Comparison of ENCODE assay signal across 47 mouse cellular contexts in genomic region chr9:18962021-18962420, GRCm38 (mm10). TPM values are rescaled to one million over a fixed set of nuclear protein-coding genes. Genes with fewer than 3 reads are reported as not detected.
"Had no signal": no experiment of that assay in that cellular context is flagged by ENCODE, and none has a peak within 500 bp of the region (broad histone marks: within the 10 kb centered on the region; RNA-seq: fewer than 3 reads in every experiment).

No protein-coding gene starts in this region.

- H3K9ac ChIP-seq: limb, embryonic 12.5 days; limb, embryonic 13.5 days; limb, embryonic 15.5 days; liver, embryonic 12.5 days; liver, embryonic 13.5 days; liver, embryonic 14.5 days; liver, embryonic 15.5 days; liver, postnatal 0 days; lung, embryonic 14.5 days; lung, embryonic 15.5 days; midbrain, embryonic 12.5 days; midbrain, embryonic 13.5 days; midbrain, embryonic 15.5 days; neural tube, embryonic 12.5 days; neural tube, embryonic 13.5 days had no signal

- ATAC-seq: liver, embryonic 12.5 days; liver, postnatal 0 days; lung, postnatal 0 days; midbrain, embryonic 13.5 days; midbrain, embryonic 15.5 days; midbrain, embryonic 16.5 days had no signal

- H3K27ac ChIP-seq: limb, embryonic 10.5 days; limb, embryonic 12.5 days; limb, embryonic 13.5 days; limb, embryonic 15.5 days; liver, embryonic 12.5 days; liver, embryonic 13.5 days; liver, embryonic 14.5 days; liver, embryonic 15.5 days; lung, embryonic 15.5 days; macrophage; midbrain, embryonic 10.5 days; midbrain, embryonic 12.5 days; midbrain, embryonic 13.5 days; midbrain, embryonic 15.5 days; neural tube, embryonic 12.5 days; neural tube, embryonic 13.5 days had no signal

- H3K27me3 ChIP-seq: limb, embryonic 12.5 days; limb, embryonic 13.5 days; limb, embryonic 15.5 days; liver, embryonic 12.5 days; liver, embryonic 13.5 days; liver, embryonic 15.5 days; lung, embryonic 15.5 days; megakaryocyte, embryonic 14.5 days; midbrain, embryonic 12.5 days; midbrain, embryonic 13.5 days; midbrain, embryonic 15.5 days; neural tube, embryonic 12.5 days; neural tube, embryonic 13.5 days had no signal

- DNase-seq: left cerebral cortex, postnatal 4 days; liver; liver, embryonic 13.5 days; liver, postnatal 0 days; lung, adult 18-20 months; lung, adult 2 months; lung, embryonic 14.5 days; lung, postnatal 10 days; lung, postnatal 14 days; lung, postnatal 36 days; lung, postnatal 4 days; midbrain, embryonic 14.5 days had no signal

- H3K9me3 ChIP-seq: limb, embryonic 10.5 days; limb, embryonic 12.5 days; limb, embryonic 13.5 days; limb, embryonic 15.5 days; liver, embryonic 15.5 days; lung, embryonic 15.5 days; midbrain, embryonic 13.5 days; midbrain, embryonic 15.5 days; neural tube, embryonic 12.5 days had no signal

- H3K4me1 ChIP-seq: limb, embryonic 10.5 days; limb, embryonic 12.5 days; limb, embryonic 13.5 days; limb, embryonic 15.5 days; liver, embryonic 12.5 days; liver, embryonic 13.5 days; liver, embryonic 15.5 days; lung, embryonic 15.5 days; megakaryocyte, embryonic 14.5 days; midbrain, embryonic 10.5 days; midbrain, embryonic 12.5 days; midbrain, embryonic 13.5 days; midbrain, embryonic 15.5 days; neural tube, embryonic 12.5 days; neural tube, embryonic 13.5 days had no signal

- H3K36me3 ChIP-seq: limb, embryonic 10.5 days; limb, embryonic 12.5 days; limb, embryonic 13.5 days; limb, embryonic 15.5 days; liver, embryonic 12.5 days; liver, embryonic 13.5 days; liver, embryonic 15.5 days; lung, embryonic 15.5 days; midbrain, embryonic 10.5 days; midbrain, embryonic 12.5 days; midbrain, embryonic 13.5 days; midbrain, embryonic 15.5 days; neural tube, embryonic 12.5 days; neural tube, embryonic 13.5 days had no signal

- H3K4me3 ChIP-seq: limb, embryonic 10.5 days; limb, embryonic 12.5 days; limb, embryonic 13.5 days; limb, embryonic 15.5 days; liver, embryonic 12.5 days; liver, embryonic 13.5 days; liver, embryonic 15.5 days; lung, embryonic 15.5 days; megakaryocyte, embryonic 14.5 days; midbrain, embryonic 10.5 days; midbrain, embryonic 12.5 days; midbrain, embryonic 13.5 days; midbrain, embryonic 15.5 days; myocyte; neural tube, embryonic 12.5 days; neural tube, embryonic 13.5 days had no signal

- H3K4me2 ChIP-seq: limb, embryonic 12.5 days; limb, embryonic 13.5 days; limb, embryonic 15.5 days; liver, embryonic 11.5 days; liver, embryonic 12.5 days; liver, embryonic 13.5 days; liver, embryonic 15.5 days; lung, embryonic 14.5 days; lung, embryonic 15.5 days; midbrain, embryonic 11.5 days; midbrain, embryonic 12.5 days; midbrain, embryonic 13.5 days; midbrain, embryonic 15.5 days; neural tube, embryonic 12.5 days; neural tube, embryonic 13.5 days had no signal

RNA-seq across cellular contexts. Expression of gene Olfr832, which starts 25.1 kb away (rescaled TPM):
- total RNA-seq: left cerebral cortex, postnatal 14 days; left cerebral cortex, postnatal 25 days; left cerebral cortex, postnatal 36 days; left cerebral cortex, postnatal 4 days; liver, adult 2 months; megakaryocyte progenitor cell, adult 5-6 weeks; megakaryocyte, adult 5-6 weeks; megakaryocyte-erythroid progenitor cell, adult 5-6 weeks; midbrain, postnatal 0 days; monocyte, adult 5-6 weeks had no signal
- polyA plus RNA-seq: limb, embryonic 10.5 days; limb, embryonic 11.5 days; limb, embryonic 12.5 days; limb, embryonic 13.5 days; limb, embryonic 14.5 days; limb, embryonic 15.5 days; liver, adult 2 months; liver, embryonic 11.5 days; liver, embryonic 12.5 days; liver, embryonic 13.5 days; liver, embryonic 14.5 days; liver, embryonic 15.5 days; liver, embryonic 16.5 days; liver, postnatal 0 days; lung, adult 2 months; lung, embryonic 14.5 days; lung, embryonic 15.5 days; lung, embryonic 16.5 days; lung, postnatal 0 days; macrophage; midbrain, embryonic 10.5 days; midbrain, embryonic 11.5 days; midbrain, embryonic 12.5 days; midbrain, embryonic 13.5 days; midbrain, embryonic 14.5 days; midbrain, embryonic 15.5 days; midbrain, embryonic 16.5 days; midbrain, postnatal 0 days; myocyte; neural tube, embryonic 11.5 days; neural tube, embryonic 12.5 days; neural tube, embryonic 13.5 days had no signal

RNA-seq across cellular contexts. Expression of gene Olfr834, which starts 25.8 kb away (rescaled TPM):
- total RNA-seq: left cerebral cortex, postnatal 14 days; left cerebral cortex, postnatal 25 days; left cerebral cortex, postnatal 36 days; left cerebral cortex, postnatal 4 days; liver, adult 2 months; megakaryocyte progenitor cell, adult 5-6 weeks; megakaryocyte, adult 5-6 weeks; megakaryocyte-erythroid progenitor cell, adult 5-6 weeks; midbrain, postnatal 0 days; monocyte, adult 5-6 weeks had no signal
- polyA plus RNA-seq: limb, embryonic 10.5 days; limb, embryonic 11.5 days; limb, embryonic 12.5 days; limb, embryonic 13.5 days; limb, embryonic 14.5 days; limb, embryonic 15.5 days; liver, adult 2 months; liver, embryonic 11.5 days; liver, embryonic 12.5 days; liver, embryonic 13.5 days; liver, embryonic 14.5 days; liver, embryonic 15.5 days; liver, embryonic 16.5 days; liver, postnatal 0 days; lung, adult 2 months; lung, embryonic 14.5 days; lung, embryonic 15.5 days; lung, embryonic 16.5 days; lung, postnatal 0 days; macrophage; midbrain, embryonic 10.5 days; midbrain, embryonic 11.5 days; midbrain, embryonic 12.5 days; midbrain, embryonic 13.5 days; midbrain, embryonic 14.5 days; midbrain, embryonic 15.5 days; midbrain, embryonic 16.5 days; midbrain, postnatal 0 days; myocyte; neural tube, embryonic 11.5 days; neural tube, embryonic 12.5 days; neural tube, embryonic 13.5 days had no signal
